Mouse (Mus musculus): Measurements from ENCODE around the gene Wee2. TPM values are rescaled to one million over a fixed set of nuclear protein-coding genes. Genes with fewer than 3 reads are reported as not detected.

Gene Wee2
- polyA plus RNA-seq, 1 experiment = not detected

DNA sequence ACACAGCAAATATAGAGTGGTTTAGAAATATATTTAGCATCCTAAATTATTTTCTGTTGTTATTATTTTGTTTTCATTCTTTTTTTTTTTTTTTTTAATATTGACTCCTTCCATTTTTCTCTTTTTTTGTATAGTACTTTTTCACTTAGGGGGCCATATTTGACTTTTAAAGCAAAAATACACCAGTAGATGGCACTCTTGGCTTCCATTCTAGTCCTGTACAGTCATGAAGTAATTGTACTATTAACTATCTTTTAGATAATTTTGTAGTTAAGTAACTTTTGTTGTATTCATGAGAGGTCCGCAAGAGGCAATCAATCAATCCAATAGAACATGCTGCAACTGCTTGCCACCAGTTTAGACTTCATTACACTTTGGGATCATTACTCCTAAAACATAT, 40.8 kb downstream of the Wee2 start:
- Histone ChIP-seq H3K4me1 (ENCODE audit: control insufficient read depth, insufficient read depth, insufficient read length, low read length) (no peaks in the 10 kb centered on the region), H3K27ac (ENCODE audit: insufficient read depth, low read depth, low read length) (no peak overlapping the region), H3K36me3 (ENCODE audit: control insufficient read depth, insufficient read depth, low read length) (peaks cover 65% of the 10 kb centered on the region), H3K27me3 (ENCODE audit: control insufficient read depth, insufficient read depth, low read length) (no peaks in the 10 kb centered on the region), H3K4me3 (ENCODE audit: low read depth, low read length) (no peak overlapping the region)
- 26% methylated on average over 1 of the region's 1 CpGs for WGBS
- no peak for TF ChIP-seq POLR2A (IDR thresholded peaks at IDR 0.05; ENCODE audit: low read depth, low read length)
- TF ChIP-seq CTCF (IDR thresholded peaks at IDR 0.05; ENCODE audit: extremely low read depth, insufficient read length, insufficient replicate concordance, low read depth, low read length) = no peak

DNA sequence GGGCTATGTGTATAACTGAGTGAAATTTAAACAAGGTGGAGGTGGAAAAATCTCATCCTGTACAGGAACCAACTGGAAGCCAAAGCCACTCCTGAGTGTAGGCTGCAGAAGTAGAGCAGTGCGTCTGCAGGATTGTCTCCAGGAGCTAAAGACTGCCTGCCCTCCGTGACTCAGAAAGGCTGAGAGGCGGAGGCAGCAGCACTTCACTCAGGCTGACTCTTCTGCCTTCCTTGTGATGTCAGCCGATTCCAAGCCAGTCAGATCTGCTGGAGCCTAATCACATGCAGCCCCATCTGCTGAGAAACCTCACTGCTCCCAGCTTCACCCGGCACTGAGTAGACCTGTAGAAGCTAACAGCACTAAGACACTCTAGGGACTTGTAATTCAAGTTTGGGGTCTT, 43.4 kb downstream of the Wee2 start:
- Histone ChIP-seq H3K27ac (ENCODE audit: insufficient read depth, low read depth, low read length) (no peak overlapping the region), H3K4me3 (ENCODE audit: low read depth, low read length) (no peak overlapping the region), H3K4me1 (ENCODE audit: control insufficient read depth, insufficient read depth, insufficient read length, low read length) (no peaks in the 10 kb centered on the region), H3K36me3 (ENCODE audit: control insufficient read depth, insufficient read depth, low read length) (peaks cover 47% of the 10 kb centered on the region), H3K27me3 (ENCODE audit: control insufficient read depth, insufficient read depth, low read length) (no peaks in the 10 kb centered on the region)
- no peak for TF ChIP-seq POLR2A (IDR thresholded peaks at IDR 0.05; ENCODE audit: low read depth, low read length)
- no peak for TF ChIP-seq CTCF (IDR thresholded peaks at IDR 0.05; ENCODE audit: extremely low read depth, insufficient read length, insufficient replicate concordance, low read depth, low read length)
- WGBS = 93% methylated on average over 5 of the region's 5 CpGs

DNA sequence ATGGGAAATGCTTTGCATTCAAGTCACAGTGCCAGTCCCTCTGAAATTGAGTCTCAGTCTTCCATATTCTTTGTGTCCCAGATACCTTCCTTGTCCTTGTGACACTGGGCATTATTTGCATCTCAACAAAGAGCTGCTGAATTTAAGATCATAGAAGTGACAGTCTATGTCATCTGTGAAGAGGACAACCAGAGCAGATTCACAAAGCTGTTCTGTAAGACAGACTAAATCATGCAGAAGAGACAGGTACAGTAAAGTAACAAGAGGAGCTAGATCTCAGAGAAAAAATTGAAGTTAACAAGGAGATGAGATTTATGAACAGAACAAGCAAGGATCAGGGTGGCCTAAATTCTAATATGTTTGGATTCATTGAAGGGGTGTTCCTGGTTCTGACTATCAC, 52.0 kb downstream of the Wee2 start, which contains the start of gene Tas2r137:
Gene Tas2r137 (plus strand): TSS at position 301 of the 400 bp plus-strand sequence.
- TF ChIP-seq CTCF (IDR thresholded peaks at IDR 0.05; ENCODE audit: extremely low read depth, insufficient read length, insufficient replicate concordance, low read depth, low read length) (no peak), POLR2A (IDR thresholded peaks at IDR 0.05; ENCODE audit: low read depth, low read length) (no peak)
- Histone ChIP-seq H3K36me3 (ENCODE audit: control insufficient read depth, insufficient read depth, low read length) (no peaks in the 10 kb centered on the region), H3K27me3 (ENCODE audit: control insufficient read depth, insufficient read depth, low read length) (no peaks in the 10 kb centered on the region), H3K4me3 (ENCODE audit: low read depth, low read length) (no peak within 1 kb of the TSS), H3K27ac (ENCODE audit: insufficient read depth, low read depth, low read length) (no peak within 1 kb of the TSS), H3K4me1 (ENCODE audit: control insufficient read depth, insufficient read depth, insufficient read length, low read length) (no peaks in the 10 kb centered on the region)

DNA sequence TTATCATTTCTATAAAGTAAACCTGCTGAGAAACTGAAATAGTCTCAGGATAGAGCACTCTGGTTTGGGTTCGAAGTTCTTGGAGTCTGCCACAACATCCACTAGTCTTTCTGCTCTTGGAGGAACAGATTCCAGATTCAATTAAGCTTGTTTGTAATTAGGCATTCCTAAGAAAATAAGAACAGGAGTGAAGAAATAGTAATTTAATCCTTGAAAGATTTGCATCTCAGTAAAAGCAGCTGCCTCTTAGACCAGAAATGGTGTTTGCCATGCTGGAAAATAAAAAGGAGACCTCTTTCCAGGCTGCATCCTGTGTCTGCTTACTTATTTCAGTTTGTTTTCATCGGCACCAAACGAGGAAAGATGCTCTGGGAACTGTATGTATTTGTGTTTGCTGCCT, 54.3 kb downstream of the Wee2 start, which contains the start of gene Tas2r108:
Gene Tas2r108 (plus strand): TSS at position 301 of the 400 bp plus-strand sequence.
- Histone ChIP-seq H3K36me3 (ENCODE audit: control insufficient read depth, insufficient read depth, low read length) (no peaks in the 10 kb centered on the region), H3K27ac (ENCODE audit: insufficient read depth, low read depth, low read length) (no peak within 1 kb of the TSS), H3K27me3 (ENCODE audit: control insufficient read depth, insufficient read depth, low read length) (no peaks in the 10 kb centered on the region), H3K4me1 (ENCODE audit: control insufficient read depth, insufficient read depth, insufficient read length, low read length) (no peaks in the 10 kb centered on the region), H3K4me3 (ENCODE audit: low read depth, low read length) (no peak within 1 kb of the TSS)
- 92% methylated on average over 3 of the region's 3 CpGs for WGBS
- TF ChIP-seq CTCF (IDR thresholded peaks at IDR 0.05; ENCODE audit: extremely low read depth, insufficient read length, insufficient replicate concordance, low read depth, low read length) (no peak), POLR2A (IDR thresholded peaks at IDR 0.05; ENCODE audit: low read depth, low read length) (no peak)

Other genes with a start within 250 kb of the Wee2 start
- gene Agk, start 113.9 kb upstream of the Wee2 start, polyA plus RNA-seq (2012; rRNA removed) = 2.7 and 4.4 TPM in 2 replicates
- 2.9 TPM in 2 replicates for gene E330009J07Rik, start 3.0 kb upstream of the Wee2 start, polyA plus RNA-seq (2012; rRNA removed)
- gene Ssbp1, start 32.3 kb downstream of the Wee2 start, polyA plus RNA-seq (2012; rRNA removed) = 2.2 and 3.3 TPM in 2 replicates
- not detected in 2 replicates for gene Tas2r137, start 52.1 kb downstream of the Wee2 start, polyA plus RNA-seq (2012; rRNA removed)
- gene Tas2r108, start 54.4 kb downstream of the Wee2 start, polyA plus RNA-seq (2012; rRNA removed) = not detected in 2 replicates
- gene Prss37, start 80.4 kb downstream of the Wee2 start, polyA plus RNA-seq (2012; rRNA removed) = not detected in 2 replicates
- gene Olfr461, start 116.0 kb downstream of the Wee2 start, polyA plus RNA-seq (2012; rRNA removed) = not detected in 2 replicates
- gene Olfr460, start 130.4 kb downstream of the Wee2 start, polyA plus RNA-seq (2012; rRNA removed) = not detected in 2 replicates
- 0.06 and 0.11 TPM in 2 replicates for gene Clec5a, start 146.7 kb downstream of the Wee2 start, polyA plus RNA-seq (2012; rRNA removed)
- not detected in 2 replicates for gene Tas2r138, start 174.2 kb downstream of the Wee2 start, polyA plus RNA-seq (2012; rRNA removed)
- gene Mgam, start 189.7 kb downstream of the Wee2 start, polyA plus RNA-seq (2012; rRNA removed) = 162 and 362 TPM in 2 replicates